Mouse (Mus musculus) thymus, adult 2 months (tissue): Measurements from ENCODE around the gene Cnnm1. TPM values are rescaled to one million over a fixed set of nuclear protein-coding genes. Genes with fewer than 3 reads are reported as not detected.
A peak's percentile ranks its signal among the peaks of the same experiment; 100 is the strongest.
"Not testable (repeated sequence)": the region's sequence is repeated elsewhere in the genome, so short reads cannot be mapped to it uniquely, and the experiment has no call there.

ENCODE experiments used
- DNase-seq: peaks from one replicate; pipeline ENCODE4 v3.0.0; 2021
- H3K27ac ChIP-seq: fragments of 200-500 bp; 2 replicates; pipeline ENCODE4 v1.5.1; 2012; ENCODE audit warnings: low read length, control low read depth; ENCODE audit not compliant: control insufficient read depth, insufficient read depth
- H3K27me3 ChIP-seq: fragments of 200-500 bp; 2 replicates; pipeline ENCODE4 v1.6.1; 2012; ENCODE audit warnings: mild to moderate bottlenecking, low read length, moderate library complexity, mixed read lengths; ENCODE audit not compliant: control insufficient read depth, insufficient read depth
- H3K36me3 ChIP-seq: fragments of 200-500 bp; 2 replicates; pipeline ENCODE4 v1.6.1; 2012; ENCODE audit warnings: mild to moderate bottlenecking, low read length, moderate library complexity; ENCODE audit not compliant: control insufficient read depth, insufficient read depth
- H3K4me1 ChIP-seq: fragments of 200-500 bp; replicated peaks from 2 replicates; pipeline ENCODE4 v1.6.1; 2012; ENCODE audit warnings: low read length; ENCODE audit not compliant: control insufficient read depth, insufficient read depth
- H3K4me3 ChIP-seq: fragments of 200-500 bp; 2 replicates; pipeline ENCODE4 v1.5.1; 2012; ENCODE audit warnings: mild to moderate bottlenecking, low read length, control low read depth, moderate library complexity; ENCODE audit not compliant: control insufficient read depth, insufficient read depth
- CTCF ChIP-seq: fragments of 200-500 bp; IDR thresholded peaks from 2 replicates; pipeline ENCODE4 v1.5.1; 2012; ENCODE audit warnings: mild to moderate bottlenecking, control low read depth, low read length, moderate library complexity, borderline replicate concordance; ENCODE audit not compliant: control insufficient read depth, poor library complexity, insufficient read depth; ENCODE audit errors: extremely low read depth
- POLR2A ChIP-seq: fragments of 200-500 bp; IDR thresholded peaks from 2 replicates; pipeline ENCODE4 v1.6.1; 2012; ENCODE audit warnings: mild to moderate bottlenecking, low read length, control low read depth, moderate library complexity; ENCODE audit not compliant: control insufficient read depth, poor library complexity, insufficient read depth; ENCODE audit errors: extremely low read depth
- WGBS: fragments of 180-500 bp; shearing (Covaris S2); methylation state at CpG from one replicate; pipeline ENCODE4 v1.1.7; 2018; 5-methylcytosine and 5-hydroxymethylcytosine counted together
- polyA plus RNA-seq: library from polyadenylated mRNA; depleted of rRNA; stranded (reverse); fragments of >200 nt; gene quantifications from 2 replicates; pipeline ENCODE4 v1.2.3, GENCODE M21; 2012

Gene Cnnm1
- polyA plus RNA-seq, 1 experiment: 2.9 TPM

DNA sequence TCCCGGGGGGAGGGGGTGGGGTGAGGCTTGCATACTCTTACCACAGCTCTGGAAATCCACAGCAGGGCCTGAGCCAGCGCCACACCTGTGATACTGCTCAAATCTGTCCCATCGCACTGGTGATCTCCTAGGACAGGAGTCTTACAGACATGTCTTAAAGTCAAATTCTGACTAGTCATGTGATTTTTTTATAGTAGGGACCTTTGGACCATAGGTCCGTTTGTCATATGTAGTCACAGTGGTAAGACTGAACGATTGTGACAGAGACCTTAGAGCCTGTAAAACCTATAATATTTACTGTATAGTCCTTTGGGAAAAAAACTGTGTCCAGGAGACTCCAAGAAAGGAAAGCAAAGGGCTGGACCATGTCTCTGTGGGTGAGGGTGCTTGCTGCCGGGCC, 53.6 kb downstream of the Cnnm1 start:
- TF ChIP-seq POLR2A (no peak), CTCF (no peak)
- Histone ChIP-seq H3K36me3 (no peaks in the 10 kb centered on the region), H3K27me3 (no peaks in the 10 kb centered on the region; the same call in 1 of the 2 replicates), H3K27ac (no peak overlapping the region), H3K4me1 (no peaks in the 10 kb centered on the region), H3K4me3 (no peak overlapping the region)
- DNase-seq: no peak
- WGBS: 85% methylated on average over 6 of the region's 6 CpGs

DNA sequence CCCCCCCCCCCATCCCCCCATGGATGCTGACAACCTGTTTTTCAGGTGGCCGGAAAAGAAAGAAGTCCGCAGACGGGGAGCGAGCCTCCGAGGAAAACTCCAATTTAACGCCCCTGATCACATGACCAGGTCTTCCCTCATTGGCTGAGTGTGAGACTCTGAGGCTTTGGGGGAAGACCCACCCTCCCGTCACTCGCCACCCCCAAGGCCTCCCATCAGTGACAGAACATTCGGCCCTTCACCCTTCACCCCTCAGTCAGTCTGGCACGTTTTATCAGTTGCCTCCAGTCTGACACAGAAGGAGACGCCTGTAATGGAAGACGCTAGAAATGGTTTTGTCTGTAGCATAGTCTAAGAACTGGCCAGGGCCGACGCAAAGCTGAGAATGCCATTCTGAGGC, 54.7 kb downstream of the Cnnm1 start:
- H3K4me1 ChIP-seq: no peaks in the 10 kb centered on the region
- no peaks in the 10 kb centered on the region; the same call in 1 of the 2 replicates for H3K27me3 ChIP-seq
- DNase-seq: no peak
- H3K36me3 ChIP-seq: no peaks in the 10 kb centered on the region
- H3K4me3 ChIP-seq: no peak overlapping the region
- WGBS: 19% methylated on average over 14 of the region's 14 CpGs
- no peak for TF ChIP-seq CTCF
- no peak for TF ChIP-seq POLR2A
- no peak overlapping the region for H3K27ac ChIP-seq

GRCm38 (mm10) chr19:43495846-43496245, 55.6 kb downstream of the Cnnm1 start:
- no peak for TF ChIP-seq CTCF
- TF ChIP-seq POLR2A: no peak
- 18% methylated on average over 5 of the region's 5 CpGs for WGBS
- peak; percentile 41 for DNase-seq
- H3K27ac ChIP-seq: no peak overlapping the region
- no peaks in the 10 kb centered on the region; the same call in 1 of the 2 replicates for H3K27me3 ChIP-seq
- H3K4me3 ChIP-seq: no peak overlapping the region
- H3K36me3 ChIP-seq: no peaks in the 10 kb centered on the region
- no peaks in the 10 kb centered on the region for H3K4me1 ChIP-seq

- no peak for DNase-seq
- TF ChIP-seq CTCF (no peak), POLR2A (no peak)
- Histone ChIP-seq H3K27me3 (no peaks in the 10 kb centered on the region; the same call in 1 of the 2 replicates), H3K27ac (no peak overlapping the region), H3K36me3 (0 out of 2 replicates have a peak, but pooled peaks cover 4% of the 10 kb centered on the region), H3K4me3 (no peak overlapping the region), H3K4me1 (no peaks in the 10 kb centered on the region)
- WGBS: 94% methylated on average over 7 of the region's 7 CpGs
Measured at GRCm38 (mm10) chr19:43497440-43497839, 57.2 kb downstream of the Cnnm1 start.

DNA sequence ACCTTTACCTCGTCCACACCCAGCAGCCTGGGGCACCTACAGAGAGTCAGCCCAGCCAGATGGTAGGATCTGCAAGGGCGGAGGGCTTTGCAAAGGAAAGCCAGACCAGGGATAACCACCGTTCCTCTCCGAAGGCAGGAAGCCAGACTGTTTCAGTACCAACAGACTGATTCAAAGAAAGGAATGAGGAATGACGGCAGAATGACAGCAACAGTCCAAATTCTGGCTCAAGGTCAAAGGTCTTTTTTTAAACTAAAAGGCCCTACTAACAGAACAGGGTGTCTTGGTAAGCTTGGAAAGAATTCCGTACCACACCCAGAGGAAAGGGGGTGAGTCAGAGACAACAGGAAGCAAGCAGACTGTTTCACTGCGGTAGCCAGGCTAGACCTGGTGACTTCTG, 58.6 kb downstream of the Cnnm1 start:
- TF ChIP-seq POLR2A (no peak), CTCF (no peak)
- DNase-seq: no peak
- WGBS: 94% methylated on average over 7 of the region's 7 CpGs
- no peak overlapping the region for H3K27ac ChIP-seq
- H3K4me3 ChIP-seq: no peak overlapping the region
- no peaks in the 10 kb centered on the region for H3K4me1 ChIP-seq
- H3K27me3 ChIP-seq: no peaks in the 10 kb centered on the region; the same call in 1 of the 2 replicates
- H3K36me3 ChIP-seq: 0 out of 2 replicates have a peak, but pooled peaks cover 7% of the 10 kb centered on the region

DNA sequence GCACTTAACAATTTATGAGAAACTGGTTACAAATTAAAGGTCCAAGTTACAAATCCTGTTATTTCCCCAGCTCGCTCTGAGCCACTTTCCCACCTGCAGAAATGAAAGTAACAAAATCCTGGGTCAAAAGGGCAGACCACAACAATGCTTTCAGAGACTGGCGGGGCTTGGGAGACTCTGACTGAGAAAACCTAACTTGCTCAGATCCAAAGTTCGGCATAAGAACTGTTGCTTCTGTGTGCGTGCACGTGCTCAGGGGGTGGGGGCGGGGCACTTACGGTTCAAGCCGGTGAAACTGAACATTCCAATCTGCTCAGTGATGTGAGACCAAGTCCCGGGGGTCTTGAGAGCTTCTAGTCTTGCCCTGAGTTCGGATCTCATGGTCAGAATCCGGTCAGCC, 62.4 kb downstream of the Cnnm1 start:
- H3K27me3 ChIP-seq: no peaks in the 10 kb centered on the region
- H3K36me3 ChIP-seq: peaks cover 12% of the 10 kb centered on the region; the same call in 1 of the 2 replicates
- TF ChIP-seq POLR2A (no peak), CTCF (no peak)
- H3K4me1 ChIP-seq: no peaks in the 10 kb centered on the region
- no peak overlapping the region for H3K4me3 ChIP-seq
- H3K27ac ChIP-seq: no peak overlapping the region
- no peak for DNase-seq
- 89% methylated on average over 11 of the region's 11 CpGs for WGBS

DNA sequence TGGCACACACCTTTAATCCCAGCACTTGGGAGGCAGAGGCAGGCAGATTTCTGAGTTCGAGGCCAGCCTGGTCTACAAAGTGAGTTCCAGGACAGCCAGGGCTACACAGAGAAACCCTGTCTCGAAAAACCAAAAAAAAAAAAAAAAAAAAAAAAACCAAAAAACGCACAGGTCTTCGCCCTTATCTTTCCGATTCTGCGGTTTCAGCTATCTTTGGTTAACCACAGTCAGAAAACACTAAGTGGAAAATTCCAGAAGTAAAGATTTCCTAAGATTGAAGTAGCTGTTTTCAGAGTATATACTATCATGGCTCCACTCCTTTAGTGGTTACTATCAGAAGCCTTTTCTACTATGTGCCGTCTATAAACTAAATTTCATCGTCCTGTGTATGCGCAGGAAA, 63.4 kb downstream of the Cnnm1 start:
- H3K36me3 ChIP-seq: peaks cover 12% of the 10 kb centered on the region; the same call in 1 of the 2 replicates
- not testable (repeated sequence) for H3K27me3 ChIP-seq, H3K4me3 ChIP-seq, H3K27ac ChIP-seq, H3K4me1 ChIP-seq, DNase-seq
- WGBS: 85% methylated on average over 8 of the region's 9 CpGs

DNA sequence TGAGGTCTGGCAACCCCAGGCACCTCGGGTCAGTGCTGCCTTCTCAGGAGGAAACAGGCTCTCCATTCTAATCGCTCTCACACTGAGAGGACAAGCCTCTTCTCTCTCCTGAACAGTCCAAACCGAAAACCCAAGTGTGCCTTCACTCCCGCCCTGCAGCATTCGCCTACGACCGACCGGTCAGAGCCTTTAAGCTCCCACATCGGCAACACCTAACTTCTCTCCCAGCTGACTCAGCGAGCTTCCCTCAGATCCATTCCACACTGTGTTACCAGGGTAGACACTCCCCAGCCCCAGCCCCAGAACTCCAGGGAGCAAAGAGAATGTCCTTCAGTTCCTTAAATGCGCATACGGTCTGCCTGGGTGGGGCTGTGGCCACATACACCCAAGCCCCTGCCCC, 65.2 kb downstream of the Cnnm1 start:
- WGBS: 96% methylated on average over 12 of the region's 12 CpGs
- TF ChIP-seq CTCF (no peak), POLR2A (no peak)
- H3K27ac ChIP-seq: no peak overlapping the region
- no peaks in the 10 kb centered on the region for H3K4me1 ChIP-seq
- H3K4me3 ChIP-seq: no peak overlapping the region
- DNase-seq: no peak
- peaks cover 12% of the 10 kb centered on the region; the same call in 1 of the 2 replicates for H3K36me3 ChIP-seq
- H3K27me3 ChIP-seq: no peaks in the 10 kb centered on the region
